Mouse (Mus musculus) liver, embryonic 14.5 days (tissue): ENCODE data around the gene Sumf1.

Source experiments
- CTCF ChIP-seq: IDR thresholded peaks from 2 replicates; pipeline ENCODE4 v1.5.1; 2016; ENCODE audit warnings: antibody characterized with exemption, low read depth, control low read depth
- EP300 ChIP-seq: IDR thresholded peaks from 2 replicates; pipeline ENCODE4 v1.6.1; 2016; ENCODE audit warnings: antibody characterized with exemption, low read depth

DNA sequence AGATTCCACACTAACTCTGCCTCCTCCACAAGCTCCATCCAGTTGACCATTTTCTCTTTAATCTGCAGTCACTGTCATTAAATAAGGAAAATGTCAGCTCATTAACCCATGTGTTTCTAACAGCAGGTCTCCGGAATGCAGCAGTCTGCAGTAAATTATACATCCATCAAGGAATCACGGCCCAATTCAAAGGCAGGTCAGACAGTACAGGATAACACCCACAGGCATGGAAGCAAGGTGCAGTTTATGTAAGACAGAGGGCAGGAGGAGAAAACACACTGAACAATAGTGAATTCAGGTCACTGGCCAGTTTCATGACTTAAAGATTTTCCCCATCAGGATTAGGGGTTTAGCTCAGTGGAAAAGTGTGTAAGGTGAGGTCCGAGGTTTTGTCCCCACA, 40.1 kb downstream of the Sumf1 start:
- TF ChIP-seq EP300 = no peak
- TF ChIP-seq CTCF = no peak
